Mouse (Mus musculus): Measurements from ENCODE around the gene Morc1.

Gene Morc1

GRCm38 (mm10) chr16:48632351-48632750 is 201.3 kb downstream of the Morc1 start:
- DNase-seq: no peak

DNA sequence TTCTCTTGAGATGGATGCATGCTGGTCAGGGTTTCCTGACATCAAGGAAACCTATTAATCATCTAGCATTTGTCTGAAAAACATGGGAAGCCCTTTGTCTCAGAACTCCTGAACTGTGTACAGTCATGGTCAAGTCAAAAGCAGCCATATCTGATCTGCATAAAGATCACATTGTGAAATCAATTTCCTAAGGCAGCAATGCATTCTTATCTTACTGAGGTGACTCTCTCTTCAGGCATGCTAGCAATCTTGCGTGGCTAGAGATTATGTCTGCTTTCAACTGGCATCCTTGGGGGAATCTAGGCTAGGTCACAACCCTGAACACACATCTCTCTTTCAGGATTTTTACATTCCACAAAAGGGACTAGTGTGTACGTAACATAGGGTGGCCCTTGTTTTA is 215.2 kb downstream of the Morc1 start:
- DNase-seq: no peak

- peak; percentile 25 to 33 for DNase-seq
These were observed 240.7 kb downstream of the Morc1 start for GRCm38 (mm10) chr16:48671696-48672095.

DNA sequence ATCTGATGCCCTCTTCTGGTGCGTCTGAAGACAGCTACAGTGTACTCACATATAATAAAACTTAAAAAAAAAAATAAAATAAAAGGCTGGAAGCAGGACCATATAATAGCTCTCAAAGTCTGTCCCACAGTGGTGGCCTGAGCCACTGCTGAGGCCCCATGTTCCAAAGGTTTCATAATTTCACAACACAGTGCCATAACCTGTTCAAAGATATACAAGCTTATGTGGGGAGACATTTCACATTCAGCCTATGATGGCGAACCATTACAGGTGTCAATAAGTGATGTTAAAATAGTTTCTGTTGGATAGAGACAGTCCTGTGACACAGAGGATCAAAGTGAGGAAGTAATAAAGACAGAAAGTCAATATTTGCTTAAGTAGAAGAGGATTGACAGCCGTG is 241.6 kb downstream of the Morc1 start:
- DNase-seq: no peak

- DNase-seq: peak; percentile 91 to 92
These were observed 244.6 kb downstream of the Morc1 start for GRCm38 (mm10) chr16:48675607-48676006.

DNA sequence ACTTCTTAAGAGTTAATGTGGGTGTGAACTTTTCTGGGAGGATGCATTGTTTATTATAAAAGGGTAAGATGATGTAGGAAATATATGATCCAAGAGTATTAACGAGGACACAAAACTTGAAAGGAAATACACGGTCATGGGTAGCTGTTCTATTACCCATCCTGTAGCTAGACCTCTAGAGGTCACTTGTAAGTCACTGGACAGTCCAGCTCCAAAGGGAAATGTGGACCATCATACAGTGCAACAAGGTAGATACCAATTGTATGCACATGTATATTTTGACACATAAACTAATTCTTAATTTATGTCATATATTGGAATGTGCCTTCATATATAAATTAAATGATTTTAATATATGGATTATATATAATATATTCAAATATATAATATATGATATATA is 245.2 kb downstream of the Morc1 start:
- DNase-seq: no peak

- no peak for DNase-seq
These were observed 246.3 kb downstream of the Morc1 start for GRCm38 (mm10) chr16:48677381-48677780.

DNA sequence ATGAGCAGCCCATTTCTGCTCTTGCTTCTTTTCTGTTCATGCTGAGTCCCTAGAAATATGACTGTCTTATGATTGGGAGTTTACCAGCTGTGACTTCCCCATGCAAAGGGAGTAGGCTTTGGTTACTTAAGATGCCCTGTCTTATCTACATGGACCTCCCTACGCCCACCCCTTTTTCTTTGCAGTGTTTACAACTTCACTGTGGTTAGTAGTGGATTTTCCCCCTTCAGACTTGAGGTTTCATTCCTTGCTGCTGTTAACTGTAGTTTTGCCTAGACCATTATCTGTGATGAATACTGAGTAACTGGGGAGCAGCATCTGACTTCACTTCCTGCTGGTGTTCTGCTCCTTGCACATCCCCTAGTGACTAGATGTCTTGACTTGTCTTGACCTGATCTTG is 247.0 kb downstream of the Morc1 start:
- DNase-seq: no peak
